14 mouse cellular contexts compared by ENCODE assay signal in the genomic region with DNA sequence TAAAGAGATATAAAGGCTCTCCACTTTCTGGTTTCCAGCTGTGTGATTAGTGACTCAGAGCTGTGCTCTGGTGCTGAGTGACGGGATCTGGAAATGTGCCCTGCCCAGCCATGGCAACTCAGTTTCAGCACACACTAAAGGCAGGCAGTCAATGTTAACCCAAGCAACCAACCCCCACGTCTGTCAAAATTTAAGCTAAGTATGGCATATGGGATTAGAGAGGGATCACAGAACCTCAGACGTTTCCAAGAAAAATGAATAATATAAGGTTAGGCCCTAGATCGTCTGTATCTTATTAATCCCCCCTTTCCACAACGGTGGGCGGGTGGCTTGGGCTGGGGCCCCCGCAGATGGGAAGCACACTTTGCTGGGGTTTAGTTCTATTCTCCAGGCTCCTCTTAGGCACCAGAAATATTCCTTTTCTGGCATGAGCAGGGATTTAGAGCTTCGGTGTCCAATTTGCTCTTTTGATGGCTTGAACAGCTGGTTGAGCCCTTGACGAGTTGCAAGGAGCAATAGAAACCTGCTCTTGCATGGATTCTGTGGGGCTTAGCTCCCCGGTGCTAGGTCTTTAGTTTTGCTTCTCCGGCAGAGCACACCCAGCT.
DNase-seq lines count a peak whose midpoint lies in the region; ATAC-seq and TF ChIP-seq lines count a peak whose summit lies in the region.
"Had no signal": no experiment of that assay in that cellular context is flagged by ENCODE, and none has a peak within 500 bp of the region (broad histone marks: within the 10 kb centered on the region; RNA-seq: fewer than 3 reads in every experiment).

No protein-coding gene starts in this region.

- H3K36me3 ChIP-seq in embryonic facial prominence, embryonic 11.5 days (replicated peaks; ENCODE audit: control insufficient read depth, insufficient read depth, low read depth, low read length): no peaks in the 10 kb centered on the region
- no peaks in the 10 kb centered on the region for H3K36me3 ChIP-seq in embryonic facial prominence, embryonic 10.5 days (replicated peaks)
- H3K36me3 ChIP-seq in lung, embryonic 15.5 days: no peaks in the 10 kb centered on the region
- H3K36me3 ChIP-seq in limb, embryonic 13.5 days: no peaks in the 10 kb centered on the region
- H3K36me3 ChIP-seq: forebrain, embryonic 15.5 days; midbrain, embryonic 12.5 days; neural tube, embryonic 15.5 days had no signal

- no peaks in the 10 kb centered on the region; the same call in 1 of the 2 replicates for H3K4me1 ChIP-seq in embryonic facial prominence, embryonic 11.5 days (ENCODE audit: control insufficient read depth, insufficient read depth, low read length)
- peaks cover 35% of the 10 kb centered on the region for H3K4me1 ChIP-seq in embryonic facial prominence, embryonic 10.5 days
- H3K4me1 ChIP-seq in lung, embryonic 15.5 days: 0 out of 2 replicates have a peak, but pooled peaks cover 5% of the 10 kb centered on the region
- peaks cover 2% of the 10 kb centered on the region; the same call in 1 of the 2 replicates for H3K4me1 ChIP-seq in lung, adult 2 months (ENCODE audit: control insufficient read depth, insufficient read depth, low read length)
- peaks cover 14% of the 10 kb centered on the region; the same call in 1 of the 2 replicates for H3K4me1 ChIP-seq in limb, embryonic 13.5 days
- H3K4me1 ChIP-seq: midbrain, embryonic 12.5 days; neural tube, embryonic 15.5 days had no signal

- no peaks in the 10 kb centered on the region for H3K27me3 ChIP-seq in embryonic facial prominence, embryonic 11.5 days (ENCODE audit: control insufficient read depth, insufficient read depth, low read length)
- no peaks in the 10 kb centered on the region for H3K27me3 ChIP-seq in embryonic facial prominence, embryonic 10.5 days (replicated peaks; ENCODE audit: low read depth, poor library complexity, severe bottlenecking)
- no peaks in the 10 kb centered on the region for H3K27me3 ChIP-seq in lung, embryonic 15.5 days
- no peaks in the 10 kb centered on the region for H3K27me3 ChIP-seq in limb, embryonic 13.5 days
- H3K27me3 ChIP-seq: forebrain, embryonic 15.5 days; neural tube, embryonic 15.5 days had no signal

- no peak overlapping the region for H3K27ac ChIP-seq in embryonic facial prominence, embryonic 11.5 days (replicated peaks; ENCODE audit: low read depth, low read length)
- no peak overlapping the region for H3K27ac ChIP-seq in embryonic facial prominence, embryonic 10.5 days (replicated peaks)
- peak overlapping the region; percentile 22; the same call in 1 of the 2 replicates for H3K27ac ChIP-seq in lung, embryonic 15.5 days
- H3K27ac ChIP-seq in limb, embryonic 13.5 days: 0 out of 2 replicates have a peak overlapping the region, but pooled peaks have one; percentile 28
- H3K27ac ChIP-seq: forebrain, embryonic 15.5 days; heart, adult 2 months; midbrain, embryonic 12.5 days; neural tube, embryonic 15.5 days had no signal

- no peak overlapping the region for H3K4me2 ChIP-seq in embryonic facial prominence, embryonic 11.5 days (ENCODE audit: low read depth, low read length)
- no peak overlapping the region for H3K4me2 ChIP-seq in lung, embryonic 15.5 days
- peak overlapping the region; percentile 14; the same call in 1 of the 2 replicates for H3K4me2 ChIP-seq in limb, embryonic 13.5 days (replicated peaks)
- H3K4me2 ChIP-seq: forebrain, embryonic 15.5 days; midbrain, embryonic 12.5 days; neural tube, embryonic 15.5 days had no signal

- no peak overlapping the region for H3K4me3 ChIP-seq in embryonic facial prominence, embryonic 11.5 days (ENCODE audit: low read depth, low read length)
- H3K4me3 ChIP-seq in embryonic facial prominence, embryonic 10.5 days: no peak overlapping the region
- no peak overlapping the region for H3K4me3 ChIP-seq in lung, embryonic 15.5 days
- no peak overlapping the region for H3K4me3 ChIP-seq in lung, adult 2 months (replicated peaks; ENCODE audit: extremely low read depth, low read depth, low read length)
- no peak overlapping the region for H3K4me3 ChIP-seq in limb, embryonic 13.5 days
- H3K4me3 ChIP-seq: forebrain, embryonic 15.5 days; heart, adult 2 months; midbrain, embryonic 12.5 days; neural tube, embryonic 15.5 days had no signal

- WGBS in embryonic facial prominence, embryonic 11.5 days: 47% methylated on average over 11 of the region's 11 CpGs
- WGBS in embryonic facial prominence, embryonic 10.5 days: 66% methylated on average over 11 of the region's 11 CpGs
- 60% methylated on average over 11 of the region's 11 CpGs for WGBS in lung, embryonic 15.5 days
- 71% methylated on average over 11 of the region's 11 CpGs for WGBS in lung, adult 2 months
- 33% methylated on average over 11 of the region's 11 CpGs for WGBS in limb, embryonic 13.5 days

- TF ChIP-seq CTCF in lung, adult 2 months (IDR thresholded peaks at IDR 0.05; ENCODE audit: insufficient read depth, low read length): no peak

- TF ChIP-seq POLR2A in lung, adult 2 months (IDR thresholded peaks at IDR 0.05; ENCODE audit: borderline replicate concordance, extremely low read depth, low read depth, low read length): no peak

- no peaks in the 10 kb centered on the region for H3K9me3 ChIP-seq in embryonic facial prominence, embryonic 11.5 days (replicated peaks; ENCODE audit: control insufficient read depth, low read length)
- H3K9me3 ChIP-seq in embryonic facial prominence, embryonic 10.5 days: no peaks in the 10 kb centered on the region
- H3K9me3 ChIP-seq in lung, embryonic 15.5 days: no peaks in the 10 kb centered on the region
- H3K9me3 ChIP-seq in limb, embryonic 13.5 days: no peaks in the 10 kb centered on the region
- H3K9me3 ChIP-seq: forebrain, embryonic 15.5 days; midbrain, embryonic 12.5 days; neural tube, embryonic 15.5 days had no signal

- no peak overlapping the region for H3K9ac ChIP-seq in embryonic facial prominence, embryonic 11.5 days (replicated peaks; ENCODE audit: low read length)
- no peak overlapping the region for H3K9ac ChIP-seq in lung, embryonic 15.5 days
- H3K9ac ChIP-seq in limb, embryonic 13.5 days: no peak overlapping the region
- H3K9ac ChIP-seq: forebrain, embryonic 15.5 days; midbrain, embryonic 12.5 days; neural tube, embryonic 15.5 days had no signal

- no peak; the same call in 1 of the 2 replicates for ATAC-seq in embryonic facial prominence, embryonic 11.5 days (replicated peaks; ENCODE audit: insufficient number of reproducible peaks, low FRiP score, low TSS enrichment, low read depth)
- no peak for ATAC-seq in lung, embryonic 15.5 days (ENCODE audit: borderline replicate concordance, extremely low read depth, low FRiP score, low TSS enrichment)
- ATAC-seq in limb, embryonic 13.5 days (ENCODE audit: low FRiP score, low read depth): peak; percentile 90
- no peak for ATAC-seq in megakaryocyte progenitor cell, adult 5-6 weeks (replicated peaks; ENCODE audit: poor library complexity)
- ATAC-seq: forebrain, embryonic 15.5 days had no signal

- DNase-seq in embryonic facial prominence, embryonic 11.5 days (ENCODE audit: low spot score): peak; percentile 41
- no peak for DNase-seq in embryonic facial prominence, embryonic 10.5 days (ENCODE audit: low spot score)
- no peak for DNase-seq in lung, adult 2 months
- DNase-seq in cerebellum, adult 11-12 months: no peak
- DNase-seq in gastrocnemius, postnatal 25 days: no peak
- DNase-seq: heart, adult 2 months; kidney, adult 18-20 months; thymus, adult 18-20 months had no signal

Comparison
In these comparisons a context has a peak if more than half of its experiments do, and no peak if none do; other contexts are left out.
1. H3K27ac ChIP-seq: peak in lung, embryonic 15.5 days (single experiment) and limb, embryonic 13.5 days (single experiment); none in embryonic facial prominence, embryonic 11.5 days (single experiment) and embryonic facial prominence, embryonic 10.5 days (single experiment).